Mouse (Mus musculus) cerebellum, adult 2 months (tissue): Measurements from ENCODE around the gene Zfp955a. TPM values are rescaled to one million over a fixed set of nuclear protein-coding genes. Genes with fewer than 3 reads are reported as not detected.

ENCODE experiments used
- polyA plus RNA-seq: library from polyadenylated mRNA; depleted of rRNA; stranded (reverse); fragments of >200 nt; gene quantifications from 2 replicates; pipeline ENCODE4 v1.2.3, GENCODE M21; 2012; rRNA removed

The Zfp955a gene
- polyA plus RNA-seq, 1 experiment: 5.3 TPM

Other genes with a start within 250 kb of the Zfp955a start
- gene Zfp763, start 221.7 kb downstream of the Zfp955a start, polyA plus RNA-seq: 10.7 and 12.2 TPM in 2 replicates
- not detected in 2 replicates for gene 4921501E09Rik, start 187.1 kb downstream of the Zfp955a start, polyA plus RNA-seq
- gene Zfp563, start 165.8 kb downstream of the Zfp955a start, polyA plus RNA-seq: 10.2 and 11.6 TPM in 2 replicates
- gene Morc2b, start 115.5 kb downstream of the Zfp955a start, polyA plus RNA-seq: 4.5 and 5.1 TPM in 2 replicates
- 0.03 and 0.05 TPM in 2 replicates for gene Olfr55, start 86.7 kb downstream of the Zfp955a start, polyA plus RNA-seq
- gene Olfr239, start 63.8 kb downstream of the Zfp955a start, polyA plus RNA-seq: not detected in 2 replicates
- gene Olfr1564, start 33.5 kb downstream of the Zfp955a start, polyA plus RNA-seq: 3.1 and 3.3 TPM in 2 replicates
- not detected in 2 replicates for gene Olfr63, start 9.5 kb upstream of the Zfp955a start, polyA plus RNA-seq
- 16.0 and 16.8 TPM in 2 replicates for gene Zfp955b, start 34.4 kb upstream of the Zfp955a start, polyA plus RNA-seq
- gene Zfp81, start 103.7 kb upstream of the Zfp955a start, polyA plus RNA-seq: 8.2 and 10.6 TPM in 2 replicates
- gene Zfp101, start 139.5 kb upstream of the Zfp955a start, polyA plus RNA-seq: 12.7 and 13.1 TPM in 2 replicates
- gene Actl9, start 177.8 kb upstream of the Zfp955a start, polyA plus RNA-seq: 0.46 and 0.61 TPM in 2 replicates